Mouse (Mus musculus) embryonic stem cell, embryonic (primary cell): ENCODE measurements around the gene Vps51.

Experiments used
- CTCF ChIA-PET, 4 experiments: fragments of 300-600 bp in 2 of 4; fragments of 350-600 bp in 2 of 4; sonication (Branson Sonifier 250); formaldehyde crosslinking; loops; one replicate each; lab custom pipeline; 2022; ENCODE audit warnings: inconsistent platforms in 2 of 4; lab: Charles Lee
- POLR2A ChIA-PET, 4 experiments: fragments of 300-600 bp in 2 of 4; fragments of 350-600 bp in 2 of 4; sonication (Branson Sonifier 250); formaldehyde crosslinking; loops; one replicate each; lab custom pipeline; 2022; ENCODE audit warnings: antibody characterized with exemption in 4 of 4, inconsistent platforms in 1 of 4; lab: Charles Lee

Vps51 gene

GRCm38 (mm10) chr19:6097847-6098246 lies 20.8 kb upstream of the Vps51 start:
- CTCF ChIA-PET: no interaction called here
- POLR2A ChIA-PET: interaction anchor here in 3 of 4 experiments (0.6 to 43.4 kb wide), 8 partner anchors 11 to 517 kb away, joined by 3 to 1520 read pairs (median 6); partner anchors contain the start of genes Cdca5 (in 2 of the 3), Zfpl1 (in 2 of the 3), Fau (in 1 of the 3) and Gm28374 (in 1 of the 3)

- ChIA-PET CTCF (no interaction called here), POLR2A (interaction anchor here in 2 of 4 experiments (0.6 to 43.4 kb wide), 9 partner anchors 9 to 35 kb away, joined by 3 to 1520 read pairs (median 7); partner anchors contain the start of genes Cdca5 (in 2 of the 2), Tm7sf2 (in 2 of the 2), Vps51 (in 2 of the 2) and Zfpl1 (in 2 of the 2))
Measured at GRCm38 (mm10) chr19:6094119-6094518, 17.1 kb upstream of the Vps51 start, which contains the start of gene AC131692.1. TSS of gene AC131692.1 (plus strand) at chr19:6094419.

- POLR2A ChIA-PET: interaction anchor here (0.5 to 43.4 kb wide), 30 partner anchors 7 to 276 kb away, joined by 3 to 1520 read pairs (median 4); partner anchors contain the start of genes Mrpl49 (in 3 of the 4), Vps51 (in 3 of the 4), Cdc42ep2 (in 2 of the 4) and Fau (in 2 of the 4)
- CTCF ChIA-PET: interaction anchor here (0.6 to 1.9 kb wide), 6 partner anchors 21 to 479 kb away, joined by 3 to 9 read pairs (median 4); partner anchors contain the start of genes Arl2 (in 1 of the 4), Batf2 (in 1 of the 4) and Tm7sf2 (in 1 of the 4)
Measured at GRCm38 (mm10) chr19:6088841-6089240, 11.8 kb upstream of the Vps51 start.

GRCm38 (mm10) chr19:6085417-6085879 lies 8.4 kb upstream of the Vps51 start:
- ChIA-PET POLR2A (interaction anchor here (0.5 to 43.4 kb wide), 171 partner anchors 8 to 1282 kb away, joined by 3 to 1520 read pairs (median 5); partner anchors contain the start of genes Vps51 (in 4 of the 4), Znhit2 (in 4 of the 4), Arl2 (in 3 of the 4) and Fau (in 3 of the 4)), CTCF (interaction anchor here (0.6 to 3.8 kb wide), 27 partner anchors 8 to 890 kb away, joined by 3 to 46 read pairs (median 4); partner anchors contain the start of genes Tm7sf2 (in 2 of the 4), Capn1 (in 1 of the 4), Cdc42bpg (in 1 of the 4) and Syvn1 (in 1 of the 4))

GRCm38 (mm10) chr19:6084478-6085248 lies 7.6 kb upstream of the Vps51 start, which contains the start of the genes Zfpl1 and Cdca5:
TSS of gene Zfpl1 (minus strand) at chr19:6084956.
TSS of gene Cdca5 (plus strand) at chr19:6084983.
- CTCF ChIA-PET: interaction anchor here (0.6 to 3.8 kb wide), 18 partner anchors 8 to 1031 kb away, joined by 3 to 46 read pairs (median 4); partner anchors contain the start of genes Tm7sf2 (in 2 of the 4), Arl2 (in 1 of the 4), Capn1 (in 1 of the 4) and Cdc42bpg (in 1 of the 4)
- POLR2A ChIA-PET: interaction anchor here (0.5 to 43.4 kb wide), 130 partner anchors 8 to 1281 kb away, joined by 3 to 1520 read pairs (median 5); partner anchors contain the start of genes Znhit2 (in 4 of the 4), Fau (in 3 of the 4), Mrpl49 (in 3 of the 4) and Pola2 (in 3 of the 4)

GRCm38 (mm10) chr19:6082156-6082555 lies 5.1 kb upstream of the Vps51 start, which contains the start of gene Gm28374:
TSS of gene Gm28374 (minus strand) at chr19:6082256.
- POLR2A ChIA-PET: interaction anchor here in 3 of 4 experiments (0.8 to 47.9 kb wide), 7 partner anchors 6 to 46 kb away, joined by 3 to 1520 read pairs (median 5); partner anchors contain the start of genes Tm7sf2 (in 3 of the 3), Fau (in 2 of the 3), Mrpl49 (in 2 of the 3) and Syvn1 (in 2 of the 3)
- CTCF ChIA-PET: interaction anchor here in 1 of 4 experiments (0.9 kb wide), 1 partner anchor 15 kb away, joined by 3 read pairs; no protein-coding TSS in a partner anchor

GRCm38 (mm10) chr19:6079983-6080480 lies 3.0 kb upstream of the Vps51 start, which contains the start of gene Tmem262:
TSS of gene Tmem262 (plus strand) at chr19:6080033.
- ChIA-PET POLR2A (interaction anchor here in 3 of 4 experiments (0.6 to 47.9 kb wide), 12 partner anchors 4 to 283 kb away, joined by 3 to 1520 read pairs (median 4); partner anchors contain the start of genes Fau (in 2 of the 3), Mrpl49 (in 2 of the 3), Sf1 (in 2 of the 3) and Syvn1 (in 2 of the 3)), CTCF (interaction anchor here in 2 of 4 experiments (0.6 to 5.4 kb wide), 5 partner anchors 9 to 185 kb away, joined by 3 to 32 read pairs (median 5); partner anchors contain the start of gene Tm7sf2 (in 1 of the 2))

GRCm38 (mm10) chr19:6073889-6074288 lies 3.1 kb downstream of the Vps51 start:
- CTCF ChIA-PET: interaction anchor here in 1 of 4 experiments (0.6 kb wide), 1 partner anchor 54 kb away, joined by 3 read pairs; the partner anchor contains the start of gene Snx15
- POLR2A ChIA-PET: interaction anchor here in 2 of 4 experiments (29.9 to 47.9 kb wide), 4 partner anchors 2 to 15 kb away, joined by 1277 to 1520 read pairs (median 1398); partner anchors contain the start of genes Cdca5 (in 2 of the 2), Fau (in 2 of the 2), Gm28374 (in 2 of the 2) and Mrpl49 (in 2 of the 2)

GRCm38 (mm10) chr19:6071261-6071660 lies 5.8 kb downstream of the Vps51 start:
- POLR2A ChIA-PET: interaction anchor here (0.8 to 47.9 kb wide), 52 partner anchors 5 to 428 kb away, joined by 3 to 1520 read pairs (median 4); partner anchors contain the start of genes Cdca5 (in 4 of the 4), Zfpl1 (in 4 of the 4), Capn1 (in 3 of the 4) and Fau (in 3 of the 4)
- CTCF ChIA-PET: interaction anchor here (0.5 to 2.6 kb wide), 14 partner anchors 9 to 264 kb away, joined by 3 to 11 read pairs (median 3); partner anchors contain the start of genes Cdca5 (in 2 of the 4), Zfpl1 (in 2 of the 4), Znhit2 (in 2 of the 4) and Capn1 (in 1 of the 4)

GRCm38 (mm10) chr19:6070571-6071250 lies 6.3 kb downstream of the Vps51 start:
- ChIA-PET POLR2A (interaction anchor here (0.6 to 47.9 kb wide), 58 partner anchors 6 to 427 kb away, joined by 3 to 1520 read pairs (median 4); partner anchors contain the start of genes Cdca5 (in 4 of the 4), Zfpl1 (in 4 of the 4), Capn1 (in 3 of the 4) and Fau (in 3 of the 4)), CTCF (interaction anchor here (0.5 to 2.6 kb wide), 17 partner anchors 9 to 326 kb away, joined by 3 to 11 read pairs (median 3); partner anchors contain the start of genes Cdca5 (in 2 of the 4), Zfpl1 (in 2 of the 4), Znhit2 (in 2 of the 4) and Capn1 (in 1 of the 4))

GRCm38 (mm10) chr19:6069851-6070250 lies 7.2 kb downstream of the Vps51 start:
- CTCF ChIA-PET: interaction anchor here in 3 of 4 experiments (1.0 to 2.6 kb wide), 6 partner anchors 8 to 327 kb away, joined by 3 to 11 read pairs (median 6); partner anchors contain the start of genes Znhit2 (in 2 of the 3), Cdca5 (in 1 of the 3), Tmem262 (in 1 of the 3) and Zfpl1 (in 1 of the 3)
- POLR2A ChIA-PET: interaction anchor here in 3 of 4 experiments (0.9 to 47.9 kb wide), 24 partner anchors 6 to 343 kb away, joined by 3 to 1520 read pairs (median 4); partner anchors contain the start of genes Cdca5 (in 3 of the 3), Zfpl1 (in 3 of the 3), Znhit2 (in 3 of the 3) and Fau (in 2 of the 3)

GRCm38 (mm10) chr19:6068951-6069350 lies 8.1 kb downstream of the Vps51 start:
- CTCF ChIA-PET: interaction anchor here in 1 of 4 experiments (1.4 to 6.4 kb wide), 4 partner anchors 10 to 53 kb away, joined by 3 to 46 read pairs (median 24); partner anchors contain the start of genes Capn1, Cdca5, Tmem262 and Vps51
- POLR2A ChIA-PET: interaction anchor here (0.5 to 47.9 kb wide), 16 partner anchors 5 to 258 kb away, joined by 3 to 1520 read pairs (median 14); partner anchors contain the start of genes Cdca5 (in 3 of the 4), Vps51 (in 3 of the 4), Zfpl1 (in 3 of the 4) and Fau (in 2 of the 4)

GRCm38 (mm10) chr19:6067724-6068415 lies 9.2 kb downstream of the Vps51 start, which contains the start of gene Tm7sf2:
TSS of gene Tm7sf2 (minus strand) at chr19:6068373.
- ChIA-PET POLR2A (interaction anchor here (0.5 to 47.9 kb wide), 110 partner anchors 4 to 773 kb away, joined by 3 to 1520 read pairs (median 5); partner anchors contain the start of genes Vps51 (in 4 of the 4), Zfpl1 (in 4 of the 4), Capn1 (in 3 of the 4) and Cdca5 (in 3 of the 4)), CTCF (interaction anchor here (0.5 to 6.4 kb wide), 46 partner anchors 9 to 421 kb away, joined by 3 to 46 read pairs (median 4); partner anchors contain the start of genes Cdca5 (in 3 of the 4), Zfpl1 (in 3 of the 4), Snx15 (in 2 of the 4) and Syvn1 (in 2 of the 4))
